Mouse (Mus musculus) midbrain, embryonic 15.5 days (tissue): ENCODE data around the gene Necab2. TPM values are rescaled to one million over a fixed set of nuclear protein-coding genes. Genes with fewer than 3 reads are reported as not detected.

ENCODE experiments used
- ATAC-seq: fragments of 200-750 bp; cut with Nextera tagmentation; replicated peaks from 2 replicates; pipeline ENCODE4 v1.8.0; 2017; ENCODE audit warnings: moderate TSS enrichment
- H3K27ac ChIP-seq: fragments of 300-500 bp; sonication (generic); 2 replicates; pipeline ENCODE4 v1.5.1; 2015; ENCODE audit warnings: mild to moderate bottlenecking, inconsistent platforms
- H3K27me3 ChIP-seq: fragments of 300-500 bp; sonication (generic); replicated peaks from 2 replicates; pipeline ENCODE4 v1.6.1; 2015; ENCODE audit warnings: inconsistent platforms
- H3K36me3 ChIP-seq: fragments of 300-500 bp; sonication (generic); replicated peaks from 2 replicates; pipeline ENCODE4 v1.6.1; 2015; ENCODE audit warnings: inconsistent platforms
- H3K4me1 ChIP-seq: fragments of 300-500 bp; sonication (generic); 2 replicates; pipeline ENCODE4 v1.6.1; 2015; ENCODE audit warnings: inconsistent platforms
- H3K4me2 ChIP-seq: fragments of 300-500 bp; sonication (generic); 2 replicates; pipeline ENCODE4 v1.6.1; 2015; ENCODE audit warnings: inconsistent platforms, mild to moderate bottlenecking, moderate library complexity
- H3K4me3 ChIP-seq: fragments of 300-500 bp; sonication (generic); 2 replicates; pipeline ENCODE4 v1.5.1; 2015; ENCODE audit warnings: mild to moderate bottlenecking, inconsistent platforms
- H3K9ac ChIP-seq: fragments of 300-500 bp; sonication (generic); 2 replicates; pipeline ENCODE4 v1.6.1; 2015; ENCODE audit warnings: mild to moderate bottlenecking, inconsistent platforms
- H3K9me3 ChIP-seq: fragments of 300-500 bp; sonication (generic); 2 replicates; pipeline ENCODE4 v1.6.1; 2016; ENCODE audit warnings: inconsistent platforms
- WGBS: fragments of 180-500 bp; shearing (Covaris S2); methylation state at CpG from one replicate; pipeline ENCODE4 v1.1.7; 2015; ENCODE audit warnings: mixed read lengths; 5-methylcytosine and 5-hydroxymethylcytosine counted together
- polyA plus RNA-seq: library from polyadenylated mRNA; unstranded; fragments of >200 nt; fragmentation: Nextera tagmentation; extraction: Ambion mirVana; gene quantifications from 2 replicates; pipeline ENCODE4 v1.2.1, GENCODE M21; 2015

Necab2 gene
- polyA plus RNA-seq, 1 experiment from 2014 or later, result 53.0 TPM

- H3K4me2 ChIP-seq, result no peak overlapping the region
- 64% methylated on average over 7 of the region's 7 CpGs for WGBS
- H3K27me3 ChIP-seq, result no peaks in the 10 kb centered on the region
- peaks cover 4% of the 10 kb centered on the region; the same call in 1 of the 2 replicates for H3K4me1 ChIP-seq
- H3K27ac ChIP-seq, result no peak overlapping the region
- H3K9me3 ChIP-seq, result no peaks in the 10 kb centered on the region
- ATAC-seq, result no peak
- no peaks in the 10 kb centered on the region for H3K36me3 ChIP-seq
- no peak overlapping the region for H3K4me3 ChIP-seq
- no peak overlapping the region for H3K9ac ChIP-seq
Observed at GRCm38 (mm10) chr8:119420318-119420717, 26.2 kb upstream of the Necab2 start.

GRCm38 (mm10) chr8:119421603-119422122, 24.9 kb upstream of the Necab2 start:
- Histone ChIP-seq H3K9ac (no peak overlapping the region), H3K27me3 (no peaks in the 10 kb centered on the region), H3K36me3 (no peaks in the 10 kb centered on the region), H3K4me3 (no peak overlapping the region), H3K9me3 (no peaks in the 10 kb centered on the region), H3K27ac (no peak overlapping the region), H3K4me2 (no peak overlapping the region), H3K4me1 (peaks cover 4% of the 10 kb centered on the region; the same call in 1 of the 2 replicates)
- 59% methylated on average over 9 of the region's 9 CpGs for WGBS
- no peak for ATAC-seq

GRCm38 (mm10) chr8:119422123-119422711, 24.3 kb upstream of the Necab2 start:
- Histone ChIP-seq H3K4me1 (peaks cover 4% of the 10 kb centered on the region; the same call in 1 of the 2 replicates), H3K4me3 (no peak overlapping the region), H3K36me3 (no peaks in the 10 kb centered on the region), H3K9ac (no peak overlapping the region), H3K27ac (no peak overlapping the region), H3K27me3 (no peaks in the 10 kb centered on the region), H3K9me3 (no peaks in the 10 kb centered on the region), H3K4me2 (no peak overlapping the region)
- no peak for ATAC-seq
- WGBS, result 66% methylated on average over 9 of the region's 9 CpGs

GRCm38 (mm10) chr8:119423631-119424141, 22.8 kb upstream of the Necab2 start:
- H3K27me3 ChIP-seq, result no peaks in the 10 kb centered on the region
- H3K27ac ChIP-seq, result no peak overlapping the region
- H3K36me3 ChIP-seq, result no peaks in the 10 kb centered on the region
- no peak overlapping the region for H3K4me3 ChIP-seq
- no peak overlapping the region for H3K9ac ChIP-seq
- H3K4me2 ChIP-seq, result no peak overlapping the region
- ATAC-seq, result no peak
- H3K4me1 ChIP-seq, result peaks cover 4% of the 10 kb centered on the region; the same call in 1 of the 2 replicates
- no peaks in the 10 kb centered on the region for H3K9me3 ChIP-seq
- WGBS, result 79% methylated on average over 9 of the region's 9 CpGs

- Histone ChIP-seq H3K4me2 (no peak overlapping the region), H3K36me3 (no peaks in the 10 kb centered on the region), H3K27ac (no peak overlapping the region), H3K9me3 (no peaks in the 10 kb centered on the region), H3K9ac (no peak overlapping the region), H3K27me3 (no peaks in the 10 kb centered on the region), H3K4me3 (no peak overlapping the region), H3K4me1 (peaks cover 4% of the 10 kb centered on the region; the same call in 1 of the 2 replicates)
- no peak for ATAC-seq
- WGBS, result 92% methylated on average over 10 of the region's 10 CpGs
Observed at GRCm38 (mm10) chr8:119424199-119424733, 22.3 kb upstream of the Necab2 start.

- H3K4me1 ChIP-seq, result peaks cover 4% of the 10 kb centered on the region; the same call in 1 of the 2 replicates
- H3K27ac ChIP-seq, result no peak overlapping the region
- no peak for ATAC-seq
- 81% methylated on average over 10 of the region's 10 CpGs for WGBS
- H3K9me3 ChIP-seq, result no peaks in the 10 kb centered on the region
- H3K4me3 ChIP-seq, result no peak overlapping the region
- no peaks in the 10 kb centered on the region for H3K36me3 ChIP-seq
- H3K27me3 ChIP-seq, result no peaks in the 10 kb centered on the region
- no peak overlapping the region for H3K9ac ChIP-seq
- no peak overlapping the region for H3K4me2 ChIP-seq
Observed at GRCm38 (mm10) chr8:119424740-119425139, 21.8 kb upstream of the Necab2 start.

- H3K4me2 ChIP-seq, result no peak overlapping the region
- no peak overlapping the region for H3K4me3 ChIP-seq
- WGBS, result 85% methylated on average over 10 of the region's 10 CpGs
- ATAC-seq, result no peak
- peaks cover 4% of the 10 kb centered on the region; the same call in 1 of the 2 replicates for H3K4me1 ChIP-seq
- H3K27me3 ChIP-seq, result no peaks in the 10 kb centered on the region
- H3K9ac ChIP-seq, result no peak overlapping the region
- H3K27ac ChIP-seq, result no peak overlapping the region
- no peaks in the 10 kb centered on the region for H3K36me3 ChIP-seq
- H3K9me3 ChIP-seq, result no peaks in the 10 kb centered on the region
Observed at GRCm38 (mm10) chr8:119425533-119425932, 21.0 kb upstream of the Necab2 start.

- ATAC-seq, result no peak
- Histone ChIP-seq H3K36me3 (no peaks in the 10 kb centered on the region), H3K4me2 (no peak overlapping the region), H3K4me3 (no peak overlapping the region), H3K27ac (no peak overlapping the region), H3K9me3 (no peaks in the 10 kb centered on the region), H3K4me1 (peaks cover 4% of the 10 kb centered on the region; the same call in 1 of the 2 replicates), H3K27me3 (no peaks in the 10 kb centered on the region), H3K9ac (no peak overlapping the region)
- 86% methylated on average over 6 of the region's 6 CpGs for WGBS
Observed at GRCm38 (mm10) chr8:119426069-119426735, 20.3 kb upstream of the Necab2 start.

GRCm38 (mm10) chr8:119427634-119428349, 18.7 kb upstream of the Necab2 start:
- Histone ChIP-seq H3K27me3 (no peaks in the 10 kb centered on the region), H3K9me3 (no peaks in the 10 kb centered on the region), H3K4me1 (no peaks in the 10 kb centered on the region), H3K9ac (no peak overlapping the region), H3K4me3 (no peak overlapping the region), H3K27ac (no peak overlapping the region), H3K36me3 (no peaks in the 10 kb centered on the region), H3K4me2 (no peak overlapping the region)
- 78% methylated on average over 12 of the region's 12 CpGs for WGBS
- no peak for ATAC-seq

GRCm38 (mm10) chr8:119428350-119428740, 18.2 kb upstream of the Necab2 start:
- H3K4me2 ChIP-seq, result no peak overlapping the region
- H3K9me3 ChIP-seq, result no peaks in the 10 kb centered on the region
- H3K4me1 ChIP-seq, result no peaks in the 10 kb centered on the region
- 76% methylated on average over 7 of the region's 7 CpGs for WGBS
- no peak for ATAC-seq
- H3K4me3 ChIP-seq, result no peak overlapping the region
- H3K36me3 ChIP-seq, result no peaks in the 10 kb centered on the region
- H3K9ac ChIP-seq, result no peak overlapping the region
- no peak overlapping the region for H3K27ac ChIP-seq
- H3K27me3 ChIP-seq, result no peaks in the 10 kb centered on the region

- Histone ChIP-seq H3K4me3 (no peak overlapping the region), H3K4me2 (no peak overlapping the region), H3K9ac (no peak overlapping the region), H3K9me3 (no peaks in the 10 kb centered on the region), H3K4me1 (no peaks in the 10 kb centered on the region), H3K27me3 (no peaks in the 10 kb centered on the region), H3K36me3 (no peaks in the 10 kb centered on the region), H3K27ac (no peak overlapping the region)
- ATAC-seq, result no peak
- 79% methylated on average over 5 of the region's 5 CpGs for WGBS
Observed at GRCm38 (mm10) chr8:119428766-119429327, 17.7 kb upstream of the Necab2 start.

GRCm38 (mm10) chr8:119429552-119429951, 17.0 kb upstream of the Necab2 start:
- ATAC-seq, result no peak
- Histone ChIP-seq H3K36me3 (no peaks in the 10 kb centered on the region), H3K9me3 (no peaks in the 10 kb centered on the region), H3K4me1 (no peaks in the 10 kb centered on the region), H3K4me2 (no peak overlapping the region), H3K9ac (no peak overlapping the region), H3K4me3 (no peak overlapping the region), H3K27me3 (no peaks in the 10 kb centered on the region), H3K27ac (no peak overlapping the region)
- 79% methylated on average over 3 of the region's 3 CpGs for WGBS
